Mouse (Mus musculus): ENCODE data around the gene Pitpnc1. TPM values are rescaled to one million over a fixed set of nuclear protein-coding genes. Genes with fewer than 3 reads are reported as not detected.

Pitpnc1 gene
- polyA plus RNA-seq, 1 experiment from 2014 or later, result 14.0 TPM

DNA sequence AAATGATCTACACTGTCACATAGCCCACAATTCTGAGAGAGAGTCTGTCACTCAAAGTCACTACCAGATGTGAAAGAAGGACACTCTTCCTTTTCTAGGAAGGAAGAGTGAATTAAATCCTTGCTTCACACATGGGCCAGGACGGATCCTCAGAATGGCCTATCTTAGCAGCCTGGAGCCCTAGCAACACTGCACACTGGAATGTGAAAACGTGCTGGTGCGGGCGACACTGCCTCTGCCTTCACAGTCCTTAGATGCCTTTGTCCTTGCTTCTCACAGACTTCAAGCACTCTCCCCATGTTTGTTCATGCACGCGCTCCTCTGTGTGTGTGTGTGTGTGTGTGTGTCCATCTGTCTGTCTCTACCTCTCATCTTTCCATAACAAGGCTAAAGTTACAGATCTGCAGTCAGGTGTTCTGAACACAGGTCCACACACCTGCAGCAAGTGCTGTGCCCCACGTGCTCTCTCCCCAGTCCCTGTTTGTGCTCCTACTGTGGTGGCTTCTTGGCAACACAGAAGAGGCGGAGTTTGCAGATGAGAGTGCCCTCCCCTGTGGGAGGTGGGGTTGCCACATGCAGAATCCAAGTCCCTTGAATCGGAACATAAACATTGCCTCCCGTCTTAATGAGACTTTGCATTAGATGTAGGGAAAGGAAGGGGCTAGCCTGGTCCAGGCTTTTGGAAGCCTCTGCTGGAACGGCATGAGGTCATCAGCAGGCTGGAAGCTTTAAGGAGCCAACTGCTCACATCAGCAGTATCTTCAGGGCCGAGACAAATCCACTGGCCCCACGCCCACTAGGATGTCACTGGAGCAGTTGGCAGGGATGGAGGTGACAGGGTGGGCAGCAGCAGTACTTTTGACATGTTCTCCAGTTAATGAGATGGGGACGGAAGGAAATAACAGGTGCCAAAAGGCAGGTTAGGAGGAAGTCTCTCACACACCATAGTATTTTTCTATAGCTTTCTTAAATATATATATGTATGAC is 144.5 kb downstream of the Pitpnc1 start:
- Histone ChIP-seq H3K4me2 (no peak overlapping the region), H3K4me1 (no peaks in the 10 kb centered on the region), H3K36me3 (no peaks in the 10 kb centered on the region), H3K4me3 (replicated peaks) (no peak overlapping the region), H3K9me3 (no peaks in the 10 kb centered on the region), H3K9ac (no peak overlapping the region), H3K27me3 (replicated peaks) (no peaks in the 10 kb centered on the region), H3K27ac (no peak overlapping the region)
- WGBS, result 56% methylated on average over 14 of the region's 14 CpGs
- ATAC-seq (ENCODE audit: insufficient read depth, low FRiP score, low read depth), result no peak

DNA sequence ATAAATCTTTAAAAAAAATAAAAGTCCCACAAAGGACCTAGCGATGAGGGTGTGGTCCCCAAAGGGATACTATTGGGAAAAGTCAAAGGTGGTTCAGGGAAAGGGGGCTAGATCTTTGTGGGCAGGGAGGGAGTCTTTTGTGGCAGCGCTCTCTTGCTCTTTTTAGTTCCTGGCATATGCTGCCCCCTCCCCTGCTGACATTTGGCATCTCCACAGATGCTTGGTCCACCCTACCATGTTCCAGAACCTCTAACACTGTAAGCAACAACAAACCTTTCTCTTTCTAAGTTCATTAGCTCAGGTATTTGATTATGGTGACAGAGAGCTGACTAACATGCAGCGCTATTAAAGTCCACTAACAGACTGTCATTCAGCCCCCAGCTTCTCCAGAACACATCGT is 145.3 kb downstream of the Pitpnc1 start:
- H3K4me1 ChIP-seq, result no peaks in the 10 kb centered on the region
- 87% methylated on average over 4 of the region's 4 CpGs for WGBS
- H3K9me3 ChIP-seq, result no peaks in the 10 kb centered on the region
- no peak overlapping the region for H3K9ac ChIP-seq
- H3K27me3 ChIP-seq (replicated peaks), result no peaks in the 10 kb centered on the region
- H3K36me3 ChIP-seq, result no peaks in the 10 kb centered on the region
- H3K4me3 ChIP-seq (replicated peaks), result no peak overlapping the region
- no peak overlapping the region for H3K4me2 ChIP-seq
- no peak for ATAC-seq (ENCODE audit: insufficient read depth, low FRiP score, low read depth)
- H3K27ac ChIP-seq, result no peak overlapping the region

DNA sequence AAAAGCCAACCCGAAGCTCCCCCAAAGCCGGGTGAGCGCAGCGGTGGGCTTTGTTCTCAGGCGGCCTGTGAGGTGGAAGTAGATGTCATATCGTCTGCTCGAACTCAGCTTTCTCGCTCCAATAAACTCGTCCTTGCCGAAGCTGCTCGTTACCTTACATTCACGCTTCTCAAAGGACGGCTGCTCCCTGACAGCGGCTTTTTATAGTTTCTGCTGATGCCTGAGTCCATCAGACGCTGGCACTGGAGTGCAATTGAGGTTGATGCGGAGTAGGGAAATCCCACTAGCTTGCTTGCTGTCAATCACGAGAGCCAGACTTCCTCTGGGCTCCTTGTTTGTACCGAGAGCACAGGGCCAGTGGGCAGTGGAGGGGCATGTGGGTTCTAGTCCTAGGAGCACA is 147.3 kb downstream of the Pitpnc1 start:
- H3K9ac ChIP-seq, result no peak overlapping the region
- no peaks in the 10 kb centered on the region for H3K9me3 ChIP-seq
- no peak overlapping the region for H3K4me3 ChIP-seq (replicated peaks)
- H3K36me3 ChIP-seq, result no peaks in the 10 kb centered on the region
- no peaks in the 10 kb centered on the region for H3K4me1 ChIP-seq
- ATAC-seq (ENCODE audit: insufficient read depth, low FRiP score, low read depth), result no peak
- 79% methylated on average over 18 of the region's 18 CpGs for WGBS
- H3K27ac ChIP-seq, result no peak overlapping the region
- no peaks in the 10 kb centered on the region for H3K27me3 ChIP-seq (replicated peaks)
- H3K4me2 ChIP-seq, result no peak overlapping the region

- ATAC-seq (ENCODE audit: insufficient read depth, low FRiP score, low read depth), result no peak
- no peak overlapping the region for H3K27ac ChIP-seq
- WGBS, result 94% methylated on average over 13 of the region's 13 CpGs
- no peaks in the 10 kb centered on the region for H3K4me1 ChIP-seq
- no peaks in the 10 kb centered on the region for H3K27me3 ChIP-seq (replicated peaks)
- no peak overlapping the region for H3K9ac ChIP-seq
- H3K9me3 ChIP-seq, result no peaks in the 10 kb centered on the region
- H3K4me3 ChIP-seq (replicated peaks), result no peak overlapping the region
- no peaks in the 10 kb centered on the region for H3K36me3 ChIP-seq
- no peak overlapping the region for H3K4me2 ChIP-seq
Observed at GRCm38 (mm10) chr11:107322226-107322625, 148.3 kb downstream of the Pitpnc1 start.

DNA sequence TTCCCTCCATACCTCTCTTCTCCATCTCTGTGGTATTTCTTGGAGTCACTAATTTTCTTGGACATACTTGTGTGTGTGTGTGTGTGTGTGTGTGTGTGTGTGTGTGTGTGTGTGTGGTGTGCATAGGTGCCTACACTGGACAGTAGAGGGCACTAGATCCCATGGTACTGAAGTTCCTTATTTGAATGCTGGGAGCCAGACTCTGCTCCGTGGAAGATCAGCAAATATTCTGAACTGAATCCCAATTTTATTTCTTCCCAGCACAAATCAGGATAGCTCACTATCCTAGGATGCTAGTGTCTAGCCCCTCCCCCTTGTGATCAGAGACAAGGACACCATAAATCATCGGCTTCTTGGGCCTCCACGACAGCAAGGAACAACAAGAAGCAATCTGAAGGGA is 148.7 kb downstream of the Pitpnc1 start:
- Histone ChIP-seq H3K36me3 (no peaks in the 10 kb centered on the region), H3K4me2 (no peak overlapping the region), H3K4me3 (replicated peaks) (no peak overlapping the region), H3K9me3 (no peaks in the 10 kb centered on the region), H3K9ac (no peak overlapping the region), H3K27me3 (replicated peaks) (no peaks in the 10 kb centered on the region), H3K27ac (no peak overlapping the region), H3K4me1 (no peaks in the 10 kb centered on the region)
- no peak for ATAC-seq (ENCODE audit: insufficient read depth, low FRiP score, low read depth)
- 84% methylated on average over 3 of the region's 3 CpGs for WGBS

- Histone ChIP-seq H3K9ac (no peak overlapping the region), H3K36me3 (no peaks in the 10 kb centered on the region), H3K27ac (no peak overlapping the region), H3K4me3 (replicated peaks) (no peak overlapping the region), H3K4me1 (no peaks in the 10 kb centered on the region), H3K27me3 (replicated peaks) (no peaks in the 10 kb centered on the region), H3K9me3 (no peaks in the 10 kb centered on the region), H3K4me2 (no peak overlapping the region)
- 56% methylated on average over 10 of the region's 10 CpGs for WGBS
- peak; percentile 35; the same call in 1 of the 2 replicates for ATAC-seq (ENCODE audit: insufficient read depth, low FRiP score, low read depth)
Observed at GRCm38 (mm10) chr11:107319861-107320260, 150.6 kb downstream of the Pitpnc1 start.

DNA sequence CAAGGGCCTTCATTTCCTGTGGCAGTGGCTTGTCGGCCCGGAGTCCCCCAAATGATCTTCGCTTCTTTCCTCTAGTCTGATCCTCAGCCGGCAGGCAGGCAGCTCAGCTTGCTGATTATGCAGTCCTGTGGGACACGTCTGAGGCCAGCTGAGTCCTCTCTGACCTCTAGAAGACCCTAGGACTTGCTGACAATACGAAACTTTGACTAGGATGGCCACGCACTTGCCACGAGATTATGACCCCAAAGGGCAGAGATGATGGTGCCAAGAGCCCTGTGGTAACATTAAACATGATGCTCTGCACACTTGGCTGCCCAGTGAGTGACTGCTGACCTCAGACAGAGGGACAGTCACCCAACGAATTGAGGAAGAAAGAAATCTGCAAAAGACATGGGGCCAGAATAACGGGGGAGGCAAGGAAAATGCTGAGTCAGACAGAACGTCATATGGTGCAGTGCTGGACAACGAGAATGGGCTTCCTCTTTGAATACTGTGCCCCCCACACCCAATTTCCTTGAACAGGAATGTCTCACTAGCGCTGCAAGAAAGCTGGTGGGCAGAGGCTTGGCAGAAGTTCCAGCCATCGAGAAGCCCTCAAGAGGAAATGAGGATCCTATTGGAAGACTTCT is 152.7 kb downstream of the Pitpnc1 start:
- no peak overlapping the region for H3K4me3 ChIP-seq (replicated peaks)
- no peaks in the 10 kb centered on the region for H3K9me3 ChIP-seq
- WGBS, result 66% methylated on average over 14 of the region's 14 CpGs
- no peak overlapping the region for H3K9ac ChIP-seq
- no peaks in the 10 kb centered on the region for H3K4me1 ChIP-seq
- no peak for ATAC-seq (ENCODE audit: insufficient read depth, low FRiP score, low read depth)
- H3K27ac ChIP-seq, result no peak overlapping the region
- H3K27me3 ChIP-seq (replicated peaks), result no peaks in the 10 kb centered on the region
- no peaks in the 10 kb centered on the region; the same call in 1 of the 2 replicates for H3K36me3 ChIP-seq
- no peak overlapping the region for H3K4me2 ChIP-seq

- H3K9me3 ChIP-seq, result no peaks in the 10 kb centered on the region
- no peak overlapping the region for H3K27ac ChIP-seq
- H3K27me3 ChIP-seq (replicated peaks), result no peaks in the 10 kb centered on the region
- no peak overlapping the region for H3K4me3 ChIP-seq (replicated peaks)
- no peaks in the 10 kb centered on the region; the same call in 1 of the 2 replicates for H3K36me3 ChIP-seq
- no peak overlapping the region for H3K9ac ChIP-seq
- ATAC-seq (ENCODE audit: insufficient read depth, low FRiP score, low read depth), result no peak
- WGBS, result 80% methylated on average over 15 of the region's 15 CpGs
- no peak overlapping the region for H3K4me2 ChIP-seq
- no peaks in the 10 kb centered on the region for H3K4me1 ChIP-seq
Observed at GRCm38 (mm10) chr11:107315475-107315874, 155.0 kb downstream of the Pitpnc1 start.

- no peak overlapping the region for H3K9ac ChIP-seq
- no peaks in the 10 kb centered on the region for H3K4me1 ChIP-seq
- ATAC-seq (ENCODE audit: insufficient read depth, low FRiP score, low read depth), result no peak
- H3K4me3 ChIP-seq (replicated peaks), result no peak overlapping the region
- H3K9me3 ChIP-seq, result no peaks in the 10 kb centered on the region
- 72% methylated on average over 20 of the region's 20 CpGs for WGBS
- no peak overlapping the region for H3K27ac ChIP-seq
- no peak overlapping the region for H3K4me2 ChIP-seq
- H3K36me3 ChIP-seq, result no peaks in the 10 kb centered on the region; the same call in 1 of the 2 replicates
- H3K27me3 ChIP-seq (replicated peaks), result no peaks in the 10 kb centered on the region
Observed at GRCm38 (mm10) chr11:107310338-107311121, 160.0 kb downstream of the Pitpnc1 start.

GRCm38 (mm10) chr11:107306170-107306569 is 164.3 kb downstream of the Pitpnc1 start:
- WGBS, result 45% methylated on average over 11 of the region's 11 CpGs
- no peak overlapping the region for H3K4me3 ChIP-seq (replicated peaks)
- H3K27ac ChIP-seq, result no peak overlapping the region
- no peak for ATAC-seq (ENCODE audit: insufficient read depth, low FRiP score, low read depth)
- no peaks in the 10 kb centered on the region for H3K4me1 ChIP-seq
- H3K4me2 ChIP-seq, result no peak overlapping the region
- H3K36me3 ChIP-seq, result no peaks in the 10 kb centered on the region
- H3K27me3 ChIP-seq (replicated peaks), result no peaks in the 10 kb centered on the region
- H3K9me3 ChIP-seq, result no peaks in the 10 kb centered on the region
- H3K9ac ChIP-seq, result no peak overlapping the region

- no peak overlapping the region for H3K4me2 ChIP-seq
- 85% methylated on average over 4 of the region's 4 CpGs for WGBS
- H3K36me3 ChIP-seq, result no peaks in the 10 kb centered on the region
- H3K4me3 ChIP-seq (replicated peaks), result no peak overlapping the region
- ATAC-seq (ENCODE audit: insufficient read depth, low FRiP score, low read depth), result no peak
- H3K4me1 ChIP-seq, result no peaks in the 10 kb centered on the region
- no peaks in the 10 kb centered on the region for H3K9me3 ChIP-seq
- no peak overlapping the region for H3K27ac ChIP-seq
- H3K9ac ChIP-seq, result no peak overlapping the region
- H3K27me3 ChIP-seq (replicated peaks), result no peaks in the 10 kb centered on the region
Observed at GRCm38 (mm10) chr11:107302141-107302540, 168.4 kb downstream of the Pitpnc1 start.

DNA sequence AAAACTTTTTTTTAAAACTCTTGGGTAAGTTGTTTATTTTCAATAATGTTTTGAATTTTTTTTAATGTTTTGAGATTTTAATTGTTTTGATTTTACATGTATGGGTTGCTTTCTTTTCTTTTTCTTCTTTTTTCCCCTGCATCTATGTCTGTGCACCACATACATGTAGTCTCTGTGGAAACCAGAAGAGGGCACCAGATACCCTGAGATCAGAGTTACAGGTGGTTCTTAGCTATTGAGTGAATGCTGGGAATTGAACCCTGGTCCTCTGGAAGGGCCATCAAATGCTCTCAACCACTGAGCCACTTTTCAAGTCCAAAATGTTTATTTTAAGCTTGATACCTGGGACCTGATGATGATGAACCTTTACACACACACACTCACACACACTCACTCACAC is 170.3 kb downstream of the Pitpnc1 start:
- no peak overlapping the region for H3K4me2 ChIP-seq
- H3K9me3 ChIP-seq, result no peaks in the 10 kb centered on the region
- H3K36me3 ChIP-seq, result no peaks in the 10 kb centered on the region
- H3K9ac ChIP-seq, result no peak overlapping the region
- no peaks in the 10 kb centered on the region for H3K4me1 ChIP-seq
- ATAC-seq (ENCODE audit: insufficient read depth, low FRiP score, low read depth), result no peak
- no peaks in the 10 kb centered on the region for H3K27me3 ChIP-seq (replicated peaks)
- no peak overlapping the region for H3K4me3 ChIP-seq (replicated peaks)
- no peak overlapping the region for H3K27ac ChIP-seq

Data from stomach, embryonic 15.5 days (tissue).